Mouse (Mus musculus) lung, adult 18-20 months (tissue): ENCODE results near the gene Cysrt1.
"Not testable (repeated sequence)": the region's sequence is repeated elsewhere in the genome, so short reads cannot be mapped to it uniquely, and the experiment has no call there.

Experiments used
- DNase-seq, 2 experiments: peaks; one replicate each; pipeline ENCODE4 v3.0.0; 2022; ENCODE audit warnings: mixed read lengths in 2 of 2

Cysrt1 gene

DNA sequence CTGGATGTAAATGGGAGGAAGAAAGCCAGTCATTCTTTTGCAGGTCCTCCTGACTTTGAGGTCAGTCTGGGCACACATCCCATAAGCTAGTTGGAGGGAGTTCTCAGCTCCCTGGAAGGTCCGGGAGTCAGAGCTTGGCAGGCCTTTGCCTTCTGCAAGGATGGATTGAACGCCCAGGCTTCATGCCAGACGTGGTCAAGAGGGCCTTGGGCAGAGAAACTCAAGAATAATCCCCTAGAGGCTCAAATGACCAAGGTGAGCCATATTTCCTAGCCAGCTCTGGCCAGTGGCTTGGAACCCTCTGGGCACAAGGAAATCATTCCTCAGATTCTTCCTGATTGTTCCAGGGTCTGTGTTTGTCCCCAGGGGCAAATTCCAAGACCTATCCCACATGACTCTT lies 22.6 kb upstream of the Cysrt1 start:
- DNase-seq = no peak

DNA sequence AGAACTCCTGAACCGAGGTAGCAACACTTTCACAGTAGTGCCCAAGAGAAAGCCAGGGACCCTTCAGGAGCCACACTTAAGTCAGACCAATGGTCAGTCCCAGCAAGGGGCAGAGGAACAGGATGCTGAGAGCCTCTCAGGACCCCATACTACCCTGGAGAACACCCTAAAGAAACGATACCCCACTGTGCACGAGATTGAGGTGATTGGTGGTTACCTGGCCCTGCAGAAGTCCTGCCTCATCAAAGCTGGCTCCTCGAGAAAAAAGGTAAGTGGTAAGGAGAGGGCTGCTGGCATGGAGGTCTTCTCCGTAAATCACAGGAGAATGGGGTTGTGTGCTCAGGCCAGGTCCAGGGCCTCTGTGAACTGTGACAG lies 22.0 kb upstream of the Cysrt1 start:
- DNase-seq = no peak

DNA sequence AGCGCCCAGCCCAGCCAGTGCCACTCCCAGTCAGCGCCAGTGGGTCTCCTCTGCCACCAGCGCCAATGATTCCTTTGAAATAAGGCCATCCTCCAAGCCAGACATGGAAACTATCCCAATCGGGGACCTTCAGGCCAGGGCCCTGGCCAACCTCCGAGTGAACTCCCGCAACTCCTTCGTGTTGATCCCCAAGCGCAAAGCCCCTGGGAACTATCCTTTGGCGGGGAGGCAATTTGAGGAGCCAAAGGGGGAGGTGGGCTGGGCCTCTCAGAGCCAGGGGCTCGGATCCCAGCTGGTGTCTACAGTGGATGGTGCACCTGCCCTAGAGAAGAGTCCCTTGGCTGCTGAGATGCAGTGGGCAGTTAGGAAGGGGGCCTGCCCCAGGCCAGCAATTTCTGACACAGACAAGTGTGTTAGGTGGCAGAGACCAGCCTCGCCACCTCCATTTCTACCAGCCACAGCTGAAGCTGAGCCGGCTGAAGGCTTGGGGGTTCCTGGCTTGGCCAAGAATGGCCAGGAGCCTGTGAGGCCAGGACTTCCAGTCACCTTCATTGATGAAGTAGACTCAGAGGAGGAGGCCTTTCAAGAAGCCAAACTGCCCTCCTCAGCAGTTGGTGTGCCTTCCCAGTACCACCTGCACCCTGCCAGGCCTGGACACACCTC lies 21.5 kb upstream of the Cysrt1 start:
- no peak for DNase-seq

DNA sequence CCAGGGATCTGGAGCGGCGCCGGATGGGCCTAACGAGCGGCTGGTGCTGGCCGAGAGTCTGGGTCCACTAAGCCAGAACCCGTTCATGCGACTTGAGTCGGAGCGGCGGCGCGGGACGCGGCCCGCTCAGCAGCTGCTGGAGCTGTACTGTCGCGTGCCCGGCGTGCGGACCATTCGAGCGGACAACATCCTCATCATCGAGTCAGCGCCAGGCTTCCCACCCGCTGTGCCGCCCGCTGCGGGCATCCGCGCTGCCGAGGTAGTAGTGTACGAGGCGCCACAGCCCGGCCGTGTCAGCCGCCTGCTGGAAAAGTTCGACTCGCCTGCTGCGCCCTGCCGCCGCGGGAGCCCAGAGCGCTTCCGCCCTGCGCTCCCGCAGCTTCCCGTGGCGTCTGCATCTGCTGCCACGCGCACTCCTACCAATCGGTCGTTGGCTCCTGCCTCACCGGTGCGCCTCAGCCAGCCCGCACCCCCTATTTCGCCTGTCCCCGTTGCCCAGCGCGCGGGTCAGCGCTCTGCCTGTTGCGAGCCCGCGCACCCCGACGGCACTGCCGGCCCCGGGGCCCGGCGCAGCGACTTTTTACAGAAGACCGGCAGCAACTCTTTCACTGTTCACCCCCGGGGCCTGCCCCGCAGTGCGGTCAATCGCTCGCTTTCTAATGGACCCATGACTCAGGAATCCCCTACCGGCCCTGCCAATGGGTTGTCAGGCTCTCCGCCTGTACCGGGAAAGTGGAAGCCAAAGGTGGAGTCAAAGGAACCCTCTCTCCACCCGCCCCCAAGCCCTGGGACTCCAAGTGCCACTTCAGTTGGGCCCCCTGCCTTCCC lies 20.8 kb upstream of the Cysrt1 start:
- peak in 1 of 2 experiments; percentile 33 for DNase-seq

DNA sequence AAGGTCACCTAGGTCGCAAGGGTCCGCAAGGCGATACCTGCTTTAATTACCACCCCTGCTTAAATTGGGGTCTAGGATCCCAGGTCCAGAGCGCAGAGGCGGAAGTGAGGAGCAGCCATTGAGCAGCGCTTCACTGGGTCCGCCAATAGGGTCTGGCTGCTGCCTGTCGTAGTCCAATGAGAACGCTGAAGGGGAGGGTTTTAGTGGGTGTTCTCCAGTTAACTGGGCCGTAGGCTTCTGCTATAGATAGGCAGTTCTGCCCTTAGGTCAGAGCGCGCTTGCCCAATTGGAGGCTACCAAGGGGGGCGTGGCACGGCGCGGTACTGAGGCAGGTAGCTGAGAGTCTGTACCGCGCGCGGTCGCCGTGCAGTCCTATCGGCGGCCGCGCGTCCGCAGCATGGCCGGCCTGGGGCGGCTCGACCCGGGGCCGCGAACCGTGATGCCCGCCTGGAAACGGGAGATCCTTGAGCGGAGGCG lies 20.1 kb upstream of the Cysrt1 start, which contains the start of gene Tprn:
Gene Tprn, plus strand, starts transcription at position 328 of the 477 bp plus-strand sequence.
- DNase-seq = peak; percentile 96 to 98

DNA sequence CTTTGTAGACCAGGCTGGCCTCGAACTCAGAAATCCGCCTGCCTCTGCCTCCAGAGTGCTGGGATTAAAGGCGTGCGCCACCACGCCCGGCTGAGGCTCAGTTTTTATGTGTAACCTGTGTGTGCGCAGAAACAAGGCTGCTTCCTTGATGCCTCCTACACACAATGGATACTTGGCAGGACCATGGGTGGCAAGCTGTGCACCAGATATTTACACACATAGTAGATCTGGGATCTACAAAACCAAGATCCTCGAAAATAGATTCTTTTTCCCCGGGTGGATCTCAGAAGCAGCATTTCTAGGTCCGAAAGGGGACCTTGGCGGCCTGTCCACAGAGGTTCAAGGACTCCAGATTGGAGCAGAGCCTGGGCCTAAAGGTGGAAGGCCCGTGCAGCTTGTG lies 19.6 kb upstream of the Cysrt1 start:
- DNase-seq = no peak

DNA sequence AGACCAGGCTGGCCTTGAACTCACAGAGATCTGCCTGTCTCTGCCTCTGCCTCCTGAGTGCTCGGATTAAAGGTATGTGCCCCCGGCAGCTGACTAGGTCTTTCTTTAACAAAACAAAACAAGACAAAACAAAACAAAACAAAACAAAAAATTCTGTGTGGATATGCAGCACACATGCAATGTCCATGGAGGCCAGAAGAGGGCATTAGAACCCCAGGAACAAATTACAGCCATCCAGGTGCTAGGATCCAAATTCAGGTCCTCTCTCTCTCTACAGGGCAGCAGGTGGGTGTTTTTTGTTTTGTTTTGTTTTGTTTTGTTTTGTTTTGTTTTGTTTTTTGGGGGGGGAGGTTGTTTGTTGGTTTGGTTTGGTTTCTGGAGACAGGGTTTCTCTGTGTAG lies 16.6 kb upstream of the Cysrt1 start:
- DNase-seq = no peak

DNA sequence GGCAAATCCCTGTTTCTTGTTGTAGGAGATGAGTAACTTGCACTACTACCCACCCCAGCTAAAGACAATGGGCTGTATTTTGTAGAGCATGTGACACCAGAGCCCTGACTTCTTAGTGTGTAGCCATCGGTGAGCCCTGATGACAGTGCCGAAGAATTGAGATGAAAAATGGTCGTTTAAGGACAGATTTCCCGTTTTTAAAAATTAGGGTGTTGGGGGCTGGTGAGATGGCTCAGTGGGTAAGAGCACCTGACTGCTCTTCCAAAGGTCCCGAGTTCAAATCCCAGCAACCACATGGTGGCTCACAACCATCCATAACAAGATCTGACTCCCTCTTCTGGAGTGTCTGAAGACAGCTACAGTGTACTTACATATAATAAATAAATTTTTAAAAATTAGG lies 15.0 kb upstream of the Cysrt1 start:
- not testable (repeated sequence) for DNase-seq

DNA sequence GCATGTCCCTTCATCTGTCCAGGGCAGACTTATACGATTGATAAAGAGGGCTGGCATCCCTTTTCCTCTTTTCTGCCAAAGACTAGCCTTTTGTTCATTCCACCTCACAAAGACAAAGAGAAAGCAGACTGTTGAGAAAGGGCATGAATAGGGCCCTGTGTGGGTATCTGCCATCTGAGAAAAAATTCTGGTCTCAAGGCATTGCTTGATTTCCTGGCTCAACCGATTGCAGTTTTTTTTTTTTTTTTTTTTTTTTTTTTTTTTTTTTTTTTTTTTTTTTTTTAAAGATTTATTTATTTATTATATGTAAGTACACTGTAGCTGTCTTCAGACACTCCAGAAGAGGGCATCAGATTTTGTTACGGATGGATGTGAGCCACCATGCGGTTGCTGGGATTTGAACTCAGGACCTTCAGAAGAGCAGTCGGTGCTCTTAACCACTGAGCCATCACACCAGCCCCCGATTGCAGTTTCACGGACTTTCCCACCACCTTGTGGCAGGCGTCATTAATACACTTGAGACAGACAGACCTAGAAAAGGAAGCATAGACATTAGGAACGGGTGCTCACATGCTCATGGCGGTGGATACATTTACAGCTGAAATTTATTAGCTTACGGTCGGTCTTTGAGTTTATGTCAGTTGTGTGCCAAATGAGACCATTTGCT lies 14.3 kb upstream of the Cysrt1 start:
- peak; percentile 37 to 47 for DNase-seq

DNA sequence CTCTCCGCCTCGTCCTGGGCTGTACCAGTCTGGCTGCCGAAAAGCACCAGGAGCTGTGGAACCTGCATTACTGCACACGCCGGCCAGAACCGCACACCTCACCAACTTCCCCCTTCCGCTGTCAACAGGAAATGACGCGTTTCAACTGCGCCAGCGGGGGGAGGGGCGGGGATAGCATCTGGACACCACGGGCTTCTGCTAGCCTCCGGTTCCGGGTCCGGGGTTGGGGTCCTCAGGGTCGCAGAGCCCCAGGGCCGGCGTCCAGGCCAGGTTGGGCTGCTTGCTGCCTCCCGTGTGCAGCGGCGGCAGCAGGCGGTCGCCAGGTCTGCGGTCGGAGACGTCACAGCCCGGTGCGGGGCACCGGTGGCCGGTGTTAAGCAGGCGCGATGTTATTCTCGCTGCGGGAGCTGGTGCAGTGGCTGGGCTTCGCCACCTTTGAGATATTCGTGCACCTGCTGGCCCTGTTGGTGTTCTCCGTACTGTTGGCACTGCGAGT lies 13.1 kb upstream of the Cysrt1 start, which contains the start of gene Tmem203:
Gene Tmem203, plus strand, starts transcription at position 156 of the 496 bp plus-strand sequence.
- DNase-seq = peak; percentile 84 to 88

DNA sequence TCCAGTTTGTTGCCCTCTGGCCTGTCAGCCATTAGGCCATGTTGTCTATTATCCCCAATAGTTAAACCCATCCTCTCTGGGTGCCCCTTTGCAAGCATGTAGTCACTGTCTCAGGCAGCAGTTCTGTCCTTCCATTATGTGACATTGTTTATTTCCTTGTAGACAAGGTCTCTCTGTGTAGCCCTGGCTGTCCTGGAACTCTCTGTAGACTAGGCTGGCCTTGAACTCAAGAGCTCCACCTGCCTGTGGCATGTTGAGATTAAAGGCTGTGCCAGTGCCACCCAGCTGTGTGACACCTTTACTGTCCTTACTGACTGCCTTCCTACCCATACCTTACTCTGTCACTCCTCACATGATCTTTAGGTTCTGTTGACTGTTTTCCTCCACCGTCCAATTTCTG lies 10.1 kb upstream of the Cysrt1 start:
- DNase-seq = peak in 1 of 2 experiments; percentile 27

DNA sequence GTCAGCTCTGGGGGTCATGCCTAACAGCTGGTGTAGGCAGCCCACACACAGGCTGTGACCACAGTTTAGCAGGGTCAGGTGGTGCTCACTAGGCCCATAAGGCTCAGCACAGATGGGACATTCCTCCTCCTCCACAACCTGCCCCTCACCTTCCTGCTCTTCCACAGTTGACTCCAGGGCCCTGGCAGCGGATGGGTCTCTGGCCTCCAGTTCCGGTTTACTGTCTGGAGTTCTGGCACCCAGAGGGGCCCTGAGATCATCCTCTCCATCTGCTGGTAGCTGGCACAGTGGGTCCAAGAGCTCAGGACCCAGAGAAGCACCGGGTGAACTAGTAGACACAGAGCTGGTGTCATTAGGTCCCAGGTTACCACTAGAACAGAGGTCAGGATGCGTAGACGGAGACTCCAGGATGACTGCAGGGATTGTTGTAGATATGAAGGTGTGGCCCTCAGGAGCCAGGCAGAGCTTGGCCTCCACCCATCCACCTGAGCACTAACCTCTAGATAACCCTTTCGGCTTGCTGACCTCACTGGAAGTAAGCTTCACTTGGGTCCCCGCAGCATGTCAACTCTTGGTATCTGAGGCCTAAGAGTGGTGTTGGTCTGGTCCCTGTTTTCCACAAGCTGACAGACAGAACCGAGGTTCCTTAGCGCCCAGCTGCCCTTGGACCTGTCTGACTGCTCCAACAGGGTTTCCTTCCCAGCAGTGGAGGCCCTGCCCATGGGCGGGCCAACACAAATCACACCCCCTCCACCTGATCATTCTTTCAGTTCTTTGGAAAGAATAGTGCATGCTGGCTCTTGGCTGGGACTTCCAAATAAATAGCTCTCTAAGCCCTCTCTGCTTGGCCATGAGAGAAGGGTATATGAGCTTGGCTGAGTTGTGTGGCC lies 4.2 kb upstream of the Cysrt1 start, which contains the start of gene AL732309.1:
Gene AL732309.1, minus strand, starts transcription at position 681 of the 890 bp plus-strand sequence.
- DNase-seq = peak; percentile 42 to 69

DNA sequence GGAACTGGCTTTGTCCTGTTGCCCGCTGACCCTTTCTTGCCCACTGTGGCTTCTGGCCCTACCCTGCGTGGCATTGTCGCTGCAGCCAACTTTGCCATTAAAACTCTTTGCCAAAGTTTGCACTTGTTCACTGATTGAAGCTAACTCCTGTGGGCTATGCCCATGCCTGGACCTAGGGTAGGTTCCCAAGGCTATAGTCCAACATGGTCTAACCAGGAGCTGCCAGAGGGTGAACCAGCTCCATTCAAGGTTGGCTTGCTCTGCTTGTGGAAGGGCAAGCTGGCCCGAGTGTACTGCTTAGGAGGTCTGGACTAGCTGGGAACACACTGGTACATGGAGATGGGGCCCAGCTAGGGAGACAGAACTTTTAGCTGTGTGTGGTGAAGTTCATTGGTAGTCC lies 1.9 kb upstream of the Cysrt1 start:
- DNase-seq = no peak

DNA sequence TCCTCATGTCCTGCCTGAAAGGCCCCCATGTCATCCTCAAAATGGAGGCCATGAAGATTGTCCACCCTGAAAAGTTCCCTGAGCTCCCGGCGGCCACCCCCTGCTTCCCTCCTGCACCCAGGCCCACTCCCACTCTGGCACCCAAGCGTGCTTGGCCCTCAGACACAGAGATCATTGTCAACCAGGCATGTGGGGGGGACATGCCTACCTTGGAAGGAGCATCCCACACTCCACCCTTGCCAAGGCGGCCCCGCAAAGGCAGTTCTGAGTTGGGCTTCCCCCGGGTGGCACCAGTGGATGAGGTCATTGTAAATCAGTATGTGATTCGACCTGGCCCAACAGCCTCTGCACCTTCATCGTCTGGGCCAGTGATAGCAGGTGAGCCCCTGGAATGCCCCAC lies 1.1 kb upstream of the Cysrt1 start:
- no peak for DNase-seq

DNA sequence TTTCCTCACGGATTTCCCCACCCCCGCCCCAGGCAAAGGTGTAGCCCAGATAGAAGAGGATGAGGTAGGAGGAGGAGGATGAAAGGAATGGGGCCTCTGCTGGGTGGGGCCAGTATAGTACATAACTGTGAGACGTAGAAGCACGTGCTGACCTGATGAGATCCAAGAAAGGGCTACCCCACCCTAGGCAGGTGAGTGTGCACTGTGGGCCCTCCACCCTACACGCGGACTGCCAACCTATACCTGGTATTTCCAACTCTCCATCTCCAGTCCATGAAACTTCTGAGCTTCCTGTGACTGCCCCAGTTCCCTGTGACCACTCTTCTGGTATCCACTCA lies 845 bp downstream of the Cysrt1 start:
- DNase-seq = no peak

DNA sequence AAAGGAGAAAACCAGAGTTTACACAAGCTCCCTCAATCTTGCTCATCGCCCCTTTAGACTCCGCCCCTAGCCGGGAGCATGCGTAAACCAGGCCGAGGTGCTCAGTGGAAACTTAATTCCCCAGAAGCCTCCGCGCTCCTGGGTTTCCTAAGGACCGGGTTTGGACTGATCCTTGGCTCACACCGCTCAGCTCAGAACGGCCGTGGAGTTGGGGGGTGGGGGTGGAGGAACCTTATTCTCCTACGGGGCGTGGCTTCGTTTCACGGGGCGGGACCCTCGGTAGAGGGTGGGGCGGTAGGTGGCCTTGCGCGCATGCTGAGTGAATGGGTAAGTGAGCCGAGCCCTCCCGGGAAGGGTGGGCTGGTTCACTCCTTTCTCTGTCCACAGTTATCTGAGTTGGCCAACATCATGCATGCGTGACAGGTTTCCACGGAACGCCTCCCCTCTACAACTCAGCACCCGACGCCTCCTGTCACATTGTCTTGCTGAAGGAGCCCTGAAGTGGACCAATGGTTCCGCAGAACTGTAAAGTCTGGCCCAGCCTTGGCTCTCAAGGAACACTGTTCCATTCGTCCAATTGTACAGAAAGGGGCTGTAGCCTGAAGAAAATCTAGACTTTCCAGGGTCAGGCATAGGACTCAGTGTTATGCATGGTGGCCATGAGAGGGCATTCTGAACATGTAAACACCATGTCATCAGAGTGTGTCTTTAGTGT lies 1.4 kb downstream of the Cysrt1 start:
- peak; percentile 82 to 88 for DNase-seq

DNA sequence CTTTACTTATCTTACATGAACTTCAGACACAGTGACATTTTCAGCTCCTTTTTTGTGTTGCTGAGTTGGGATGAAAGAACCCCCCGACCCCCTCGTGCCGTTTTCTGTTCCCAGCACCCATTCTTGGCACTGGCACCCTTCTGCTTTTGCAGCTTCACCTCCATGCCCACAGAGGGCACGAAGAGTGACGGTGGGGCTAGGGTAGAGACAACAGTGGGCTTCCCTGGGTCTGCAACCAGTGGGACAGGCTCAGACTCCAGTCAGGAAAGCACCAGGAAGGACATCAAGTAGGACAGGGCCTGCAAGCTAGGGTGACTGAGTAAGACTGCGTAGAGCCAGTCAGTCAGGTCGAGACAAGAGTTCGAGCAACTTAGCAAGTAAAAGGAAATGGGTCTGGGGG lies 1.9 kb downstream of the Cysrt1 start:
- DNase-seq = no peak

DNA sequence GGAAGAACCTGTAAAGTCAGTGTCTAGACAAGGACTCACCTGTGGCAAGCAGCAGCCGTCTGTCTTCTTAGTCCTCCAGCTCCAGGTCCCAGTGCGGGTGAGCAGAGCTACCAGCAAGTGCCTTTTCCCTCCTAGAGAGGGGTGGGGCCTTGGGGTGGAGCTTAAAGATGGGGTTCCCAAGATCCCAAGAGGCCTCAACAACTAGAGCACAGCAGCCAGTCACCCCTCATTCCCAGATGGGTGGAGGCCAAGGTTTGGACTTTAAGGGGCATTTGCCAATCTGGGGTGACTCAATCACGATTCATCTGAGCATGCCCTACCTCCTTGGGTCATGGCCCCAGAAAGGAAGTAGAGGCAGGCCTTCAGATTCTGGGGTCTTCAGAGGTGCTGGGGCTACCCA lies 2.5 kb downstream of the Cysrt1 start:
- DNase-seq = no peak

DNA sequence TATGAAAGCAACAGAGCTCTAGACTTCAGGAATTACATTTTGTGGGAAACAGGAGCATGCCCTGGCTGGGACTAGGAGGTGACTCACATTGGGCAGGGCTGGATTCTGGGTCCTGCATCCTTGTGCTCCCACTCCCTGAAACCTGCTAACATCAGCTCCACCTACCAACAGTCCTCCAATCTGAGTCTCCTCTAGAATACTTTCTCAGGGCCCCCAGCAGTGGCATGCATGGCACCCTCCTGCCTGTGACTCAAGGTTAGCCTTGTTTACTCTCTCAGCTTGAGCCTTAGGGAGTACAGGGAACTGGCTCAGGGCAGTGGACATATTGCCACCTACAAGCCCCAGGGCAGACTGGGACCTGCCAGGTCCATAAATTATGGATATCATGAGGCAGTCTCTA lies 4.1 kb downstream of the Cysrt1 start:
- peak in 1 of 2 experiments; percentile 17 for DNase-seq

DNA sequence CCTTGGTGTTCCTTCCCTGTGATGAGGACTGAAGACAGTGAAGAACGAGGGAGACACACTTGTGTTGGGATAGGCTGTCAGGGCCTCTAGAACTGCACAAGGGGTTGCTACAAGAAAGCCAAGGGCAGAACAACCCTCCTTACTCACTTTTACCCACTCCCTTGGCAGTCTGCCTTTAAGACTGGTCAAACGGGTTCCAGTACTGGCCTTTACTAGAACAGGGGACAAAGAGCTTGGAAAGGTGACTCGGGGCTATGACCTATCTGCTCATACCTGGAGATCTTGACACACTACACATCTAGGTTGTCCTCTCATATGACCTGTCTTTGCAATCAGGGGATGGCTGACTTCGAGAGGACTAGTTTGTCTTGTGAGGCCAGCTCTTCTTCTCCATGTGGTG lies 4.7 kb downstream of the Cysrt1 start:
- peak; percentile 81 to 89 for DNase-seq

DNA sequence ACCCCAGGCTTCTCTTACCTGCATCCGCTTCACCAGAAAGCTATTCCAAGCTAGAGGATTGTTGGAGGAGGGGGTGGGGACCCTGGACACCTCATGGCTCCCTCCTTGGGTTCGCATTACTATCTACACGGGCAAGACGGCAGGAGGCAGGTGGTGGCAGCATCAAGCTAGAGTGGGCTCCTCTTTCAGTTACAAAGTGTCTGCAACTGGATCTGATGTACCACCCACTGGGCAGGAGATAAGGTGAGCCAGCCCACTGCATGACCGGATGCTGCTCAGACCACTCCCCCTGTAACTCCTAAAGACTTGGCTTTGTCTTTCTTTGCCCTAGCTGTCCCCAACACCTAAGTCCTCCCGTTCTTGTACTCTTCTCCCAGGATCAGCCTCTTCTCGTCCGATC lies 5.6 kb downstream of the Cysrt1 start, which contains the start of gene Rnf224:
Gene Rnf224, minus strand, starts transcription at position 174 of the 400 bp plus-strand sequence.
- no peak for DNase-seq
